Mouse (Mus musculus) limb, embryonic 13.5 days (tissue): ENCODE data around the gene Dusp2. TPM values are rescaled to one million over a fixed set of nuclear protein-coding genes. Genes with fewer than 3 reads are reported as not detected.

Experiments used
- ATAC-seq: fragments of 200-750 bp; cut with Nextera tagmentation; 2 replicates; pipeline ENCODE4 v1.8.0; 2017; ENCODE audit warnings: low read depth, moderate number of reproducible peaks, moderate TSS enrichment; ENCODE audit not compliant: low FRiP score
- H3K27ac ChIP-seq: fragments of 300-500 bp; sonication (generic); 2 replicates; pipeline ENCODE4 v1.5.1; 2015; ENCODE audit warnings: inconsistent platforms, mild to moderate bottlenecking, moderate library complexity
- H3K27me3 ChIP-seq: fragments of 300-500 bp; sonication (generic); 2 replicates; pipeline ENCODE4 v1.6.1; 2015; ENCODE audit warnings: mild to moderate bottlenecking, inconsistent platforms
- H3K36me3 ChIP-seq: fragments of 300-500 bp; sonication (generic); 2 replicates; pipeline ENCODE4 v1.6.1; 2015; ENCODE audit warnings: inconsistent platforms, mild to moderate bottlenecking, moderate library complexity
- H3K4me1 ChIP-seq: fragments of 300-500 bp; sonication (generic); 2 replicates; pipeline ENCODE4 v1.6.1; 2015; ENCODE audit warnings: inconsistent platforms
- H3K4me2 ChIP-seq: fragments of 300-500 bp; sonication (generic); replicated peaks from 2 replicates; pipeline ENCODE4 v1.6.1; 2015; ENCODE audit warnings: inconsistent platforms, mild to moderate bottlenecking, moderate library complexity
- H3K4me3 ChIP-seq: fragments of 300-500 bp; sonication (generic); 2 replicates; pipeline ENCODE4 v1.5.1; 2015; ENCODE audit warnings: moderate library complexity, mild to moderate bottlenecking, inconsistent platforms
- H3K9ac ChIP-seq: fragments of 300-500 bp; sonication (generic); 2 replicates; pipeline ENCODE4 v1.6.1; 2015; ENCODE audit warnings: mild to moderate bottlenecking, inconsistent platforms
- H3K9me3 ChIP-seq: fragments of 300-500 bp; sonication (generic); 2 replicates; pipeline ENCODE4 v1.6.1; 2016; ENCODE audit warnings: inconsistent platforms
- WGBS: fragments of 180-500 bp; shearing (Covaris S2); methylation state at CpG from one replicate; pipeline ENCODE4 v1.1.7; 2015; 5-methylcytosine and 5-hydroxymethylcytosine counted together
- polyA plus RNA-seq: library from polyadenylated mRNA; unstranded; fragments of >200 nt; fragmentation: Nextera tagmentation; extraction: Ambion mirVana; gene quantifications from 2 replicates; pipeline ENCODE4 v1.2.1, GENCODE M21; 2015

Dusp2 gene
- polyA plus RNA-seq, 1 experiment from 2014 or later = 4.4 TPM

DNA sequence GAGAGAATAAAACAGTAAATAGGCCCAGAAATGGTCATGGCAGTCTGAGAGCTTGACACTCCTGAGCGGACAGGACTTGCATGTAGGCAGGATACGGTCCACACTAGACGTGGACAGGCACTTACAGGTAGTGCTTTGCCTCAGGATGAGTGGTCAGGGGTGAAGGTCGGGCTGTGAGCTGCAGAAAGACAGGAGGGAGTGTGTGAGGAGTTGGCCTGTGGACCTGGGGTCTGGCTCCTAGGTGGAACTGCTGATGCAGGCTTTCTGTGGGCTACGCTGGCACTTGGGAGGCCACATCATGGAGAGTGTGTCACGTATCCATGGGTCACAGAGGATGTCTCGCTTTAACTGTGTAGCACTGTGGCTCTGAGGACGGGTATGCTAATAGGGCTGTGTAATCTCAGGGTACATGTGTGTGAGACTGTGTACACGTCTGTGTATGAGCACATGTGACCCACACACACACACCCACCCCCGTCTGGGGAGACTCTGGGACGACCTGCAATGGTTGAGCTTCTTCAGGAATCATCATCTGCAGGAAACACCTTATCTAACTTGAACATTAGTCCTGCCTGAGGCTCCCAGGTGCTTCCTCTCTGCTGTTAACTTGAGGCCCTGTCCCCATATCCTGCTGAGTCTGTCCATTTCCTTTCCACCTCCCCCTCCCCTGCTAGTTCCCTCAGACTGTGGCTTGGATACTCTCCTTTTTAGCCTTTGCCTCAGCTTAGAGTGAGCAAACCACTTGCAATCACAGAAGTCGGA is 7.7 kb upstream of the Dusp2 start:
- Histone ChIP-seq H3K27ac (no peak overlapping the region), H3K4me1 (0 out of 2 replicates have a peak, but pooled peaks cover 1% of the 10 kb centered on the region), H3K27me3 (no peaks in the 10 kb centered on the region), H3K9ac (no peak overlapping the region), H3K4me2 (no peak overlapping the region), H3K9me3 (no peaks in the 10 kb centered on the region), H3K4me3 (no peak overlapping the region), H3K36me3 (no peaks in the 10 kb centered on the region)
- WGBS = 66% methylated on average over 12 of the region's 12 CpGs
- no peak for ATAC-seq

DNA sequence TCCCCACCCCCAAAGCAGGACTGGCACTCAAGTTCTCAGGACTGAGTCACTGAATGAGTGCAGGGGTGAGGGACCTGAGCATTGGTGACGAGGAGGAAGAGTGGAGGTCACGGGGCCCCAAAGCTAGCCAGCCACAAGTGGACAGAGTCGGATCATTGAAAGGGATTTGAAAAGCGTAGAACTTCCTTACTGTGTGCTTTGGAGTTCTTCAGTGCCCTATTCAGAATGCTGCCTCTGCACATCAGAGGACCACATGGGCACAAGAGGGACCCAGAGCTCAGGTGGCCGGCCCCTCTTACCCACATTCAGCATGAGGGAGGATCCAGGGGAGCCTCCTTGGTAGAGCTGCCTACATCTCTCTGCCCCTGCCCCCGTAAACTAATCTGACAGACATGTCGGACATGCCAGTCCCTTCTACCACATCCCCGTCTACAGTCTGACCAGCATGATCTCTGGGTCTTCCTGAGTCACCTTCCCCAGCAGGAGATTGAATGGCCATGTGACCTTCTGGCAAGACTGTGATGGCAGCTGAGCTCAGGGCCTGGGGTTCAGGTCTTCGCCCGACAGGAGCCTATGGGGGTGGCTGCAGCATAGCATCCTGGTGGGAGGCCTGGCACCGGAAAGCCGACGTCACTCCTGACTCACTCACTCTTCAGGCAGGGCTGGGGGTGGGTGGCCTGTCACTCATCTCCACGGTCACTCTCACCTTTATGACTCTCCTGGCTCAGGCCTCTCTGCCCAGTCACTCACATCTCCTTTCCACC is 3.0 kb upstream of the Dusp2 start:
- WGBS = 84% methylated on average over 14 of the region's 14 CpGs
- Histone ChIP-seq H3K9ac (no peak overlapping the region), H3K4me2 (no peak overlapping the region), H3K27me3 (peaks cover 38% of the 10 kb centered on the region), H3K4me1 (peaks cover 10% of the 10 kb centered on the region), H3K9me3 (no peaks in the 10 kb centered on the region), H3K4me3 (no peak overlapping the region), H3K27ac (no peak overlapping the region), H3K36me3 (no peaks in the 10 kb centered on the region)
- ATAC-seq = no peak

DNA sequence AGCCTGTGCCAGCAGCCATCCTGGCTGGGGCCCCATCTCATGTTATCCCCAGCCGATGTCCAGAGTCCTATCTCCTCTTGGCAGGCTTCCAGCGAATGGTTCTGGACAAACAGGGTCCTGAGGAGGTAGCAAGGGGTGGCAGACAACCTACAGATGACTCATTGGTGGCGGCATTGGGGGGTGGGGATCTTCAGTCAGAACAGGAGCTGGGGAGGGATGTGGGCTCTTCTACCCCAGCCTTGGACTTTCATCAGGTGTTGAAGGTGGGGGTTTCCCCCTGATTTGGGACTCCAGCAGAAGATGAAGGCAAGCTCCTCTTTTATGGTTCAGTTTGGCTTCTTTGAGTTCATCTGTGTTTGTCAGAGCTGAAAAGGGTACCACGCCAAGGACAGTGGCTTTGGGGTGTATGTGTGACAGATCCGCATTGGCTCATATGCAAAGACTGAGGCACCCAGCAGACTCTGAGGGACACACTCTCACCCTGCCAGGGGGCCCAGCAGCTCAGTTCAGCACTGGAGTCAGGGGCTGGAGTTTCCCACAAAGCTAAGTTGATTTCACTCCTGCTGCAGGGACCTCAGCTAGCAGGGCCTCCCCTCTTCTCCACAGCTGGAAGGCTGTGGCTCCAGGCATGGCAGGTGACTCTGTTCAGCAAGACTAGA is 1.9 kb upstream of the Dusp2 start:
- Histone ChIP-seq H3K9ac (no peak overlapping the region), H3K27ac (no peak overlapping the region), H3K36me3 (no peaks in the 10 kb centered on the region), H3K9me3 (no peaks in the 10 kb centered on the region), H3K4me2 (no peak overlapping the region), H3K4me1 (peaks cover 10% of the 10 kb centered on the region), H3K4me3 (no peak overlapping the region), H3K27me3 (peaks cover 38% of the 10 kb centered on the region)
- WGBS = 76% methylated on average over 5 of the region's 5 CpGs
- no peak for ATAC-seq

DNA sequence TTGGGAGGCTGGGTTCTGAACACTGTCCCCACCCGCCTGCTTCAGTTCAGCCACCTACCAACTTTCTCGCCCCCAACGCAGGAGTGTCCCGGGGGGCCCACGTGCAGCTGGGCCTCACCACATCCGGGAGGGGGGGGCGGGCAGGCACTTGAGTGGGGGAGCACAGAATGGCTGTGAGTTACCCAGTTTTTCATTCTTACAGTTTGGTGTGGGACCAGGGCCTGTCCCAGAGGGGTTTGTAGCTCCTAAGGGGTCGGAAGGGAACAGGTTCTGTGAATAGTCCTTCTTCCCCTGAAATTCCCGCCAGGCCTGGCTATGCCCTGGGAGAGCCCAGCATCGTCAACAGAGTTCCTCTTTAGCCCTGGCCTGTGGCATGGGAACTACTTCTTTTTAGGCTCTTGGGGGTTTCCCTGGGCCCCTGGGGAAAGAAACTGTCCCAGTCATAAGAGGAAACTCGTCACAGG is 849 bp upstream of the Dusp2 start:
- no peak overlapping the region for H3K27ac ChIP-seq
- H3K4me1 ChIP-seq = peaks cover 10% of the 10 kb centered on the region
- no peak for ATAC-seq
- peaks cover 38% of the 10 kb centered on the region for H3K27me3 ChIP-seq
- no peak overlapping the region for H3K9ac ChIP-seq
- H3K4me2 ChIP-seq = peak overlapping the region; percentile 95
- H3K4me3 ChIP-seq = no peak overlapping the region
- WGBS = 43% methylated on average over 11 of the region's 11 CpGs
- H3K36me3 ChIP-seq = no peaks in the 10 kb centered on the region
- no peaks in the 10 kb centered on the region for H3K9me3 ChIP-seq

DNA sequence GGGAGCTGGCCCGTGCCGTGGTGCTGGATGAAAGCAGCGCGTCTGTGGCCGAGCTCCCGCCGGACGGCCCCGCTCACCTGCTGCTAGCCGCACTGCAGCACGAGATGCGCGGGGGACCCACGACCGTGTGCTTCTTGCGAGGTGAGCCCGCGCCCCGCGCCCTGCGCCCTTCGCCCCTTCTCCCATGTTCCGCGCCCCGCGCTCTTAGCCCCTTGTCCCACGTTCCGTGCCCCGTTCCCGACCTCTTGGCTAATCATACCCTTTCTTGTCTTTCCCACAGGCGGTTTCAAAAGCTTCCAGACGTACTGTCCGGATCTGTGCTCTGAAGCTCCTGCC is 506 bp downstream of the Dusp2 start:
- peaks cover 38% of the 10 kb centered on the region for H3K27me3 ChIP-seq
- peak; percentile 48 for ATAC-seq
- no peaks in the 10 kb centered on the region for H3K36me3 ChIP-seq
- no peaks in the 10 kb centered on the region for H3K9me3 ChIP-seq
- peak overlapping the region; percentile 95 for H3K4me2 ChIP-seq
- no peak overlapping the region for H3K27ac ChIP-seq
- peak overlapping the region; percentile 69 for H3K9ac ChIP-seq
- WGBS = 6% methylated on average over 33 of the region's 33 CpGs
- peak overlapping the region; percentile 59 for H3K4me3 ChIP-seq
- peaks cover 10% of the 10 kb centered on the region for H3K4me1 ChIP-seq

DNA sequence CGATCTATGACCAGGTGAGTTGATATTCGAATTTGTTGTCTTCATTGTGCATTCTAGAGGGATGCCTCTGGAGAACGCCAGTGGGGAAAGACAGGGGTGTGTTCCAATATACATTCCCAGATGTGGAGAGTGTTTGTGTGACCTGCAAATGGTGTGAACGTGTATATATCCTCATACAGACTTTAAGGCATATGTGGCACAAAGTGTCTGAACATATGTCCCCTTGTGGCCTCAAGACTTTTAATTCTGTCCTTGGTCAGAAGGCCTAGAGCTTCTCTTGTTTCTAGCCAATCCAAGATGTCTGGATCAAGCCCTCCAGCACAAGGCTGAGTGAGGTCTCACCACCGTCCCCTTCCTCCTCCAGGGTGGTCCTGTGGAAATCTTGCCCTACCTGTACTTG is 926 bp downstream of the Dusp2 start:
- H3K4me3 ChIP-seq = peak overlapping the region; percentile 59
- peaks cover 10% of the 10 kb centered on the region for H3K4me1 ChIP-seq
- H3K9me3 ChIP-seq = no peaks in the 10 kb centered on the region
- no peak overlapping the region for H3K27ac ChIP-seq
- no peaks in the 10 kb centered on the region for H3K36me3 ChIP-seq
- peak overlapping the region; percentile 69; the same call in 1 of the 2 replicates for H3K9ac ChIP-seq
- 40% methylated on average over 5 of the region's 5 CpGs for WGBS
- peaks cover 38% of the 10 kb centered on the region for H3K27me3 ChIP-seq
- peak overlapping the region; percentile 95 for H3K4me2 ChIP-seq
- ATAC-seq = no peak

DNA sequence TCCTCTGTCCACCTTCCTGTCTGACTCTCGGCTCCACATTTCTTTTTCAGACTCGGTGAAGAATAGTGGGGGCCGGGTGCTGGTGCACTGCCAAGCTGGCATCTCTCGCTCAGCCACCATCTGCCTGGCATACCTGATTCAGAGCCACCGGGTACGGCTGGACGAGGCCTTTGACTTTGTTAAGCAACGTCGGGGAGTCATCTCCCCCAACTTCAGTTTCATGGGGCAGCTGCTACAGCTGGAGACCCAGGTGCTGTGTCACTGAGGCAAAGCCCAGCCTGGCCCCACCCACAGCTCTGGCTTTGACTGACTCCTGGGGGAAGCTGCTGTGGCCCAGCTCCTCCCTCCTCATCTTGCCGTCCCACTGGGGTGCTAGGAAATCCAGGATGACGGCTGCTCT is 1.6 kb downstream of the Dusp2 start:
- H3K4me3 ChIP-seq = peak overlapping the region; percentile 59
- H3K9ac ChIP-seq = no peak overlapping the region
- no peaks in the 10 kb centered on the region for H3K36me3 ChIP-seq
- H3K4me2 ChIP-seq = peak overlapping the region; percentile 95
- peaks cover 38% of the 10 kb centered on the region for H3K27me3 ChIP-seq
- no peaks in the 10 kb centered on the region for H3K9me3 ChIP-seq
- H3K27ac ChIP-seq = no peak overlapping the region
- ATAC-seq = no peak
- WGBS = 65% methylated on average over 11 of the region's 11 CpGs
- peaks cover 10% of the 10 kb centered on the region for H3K4me1 ChIP-seq

DNA sequence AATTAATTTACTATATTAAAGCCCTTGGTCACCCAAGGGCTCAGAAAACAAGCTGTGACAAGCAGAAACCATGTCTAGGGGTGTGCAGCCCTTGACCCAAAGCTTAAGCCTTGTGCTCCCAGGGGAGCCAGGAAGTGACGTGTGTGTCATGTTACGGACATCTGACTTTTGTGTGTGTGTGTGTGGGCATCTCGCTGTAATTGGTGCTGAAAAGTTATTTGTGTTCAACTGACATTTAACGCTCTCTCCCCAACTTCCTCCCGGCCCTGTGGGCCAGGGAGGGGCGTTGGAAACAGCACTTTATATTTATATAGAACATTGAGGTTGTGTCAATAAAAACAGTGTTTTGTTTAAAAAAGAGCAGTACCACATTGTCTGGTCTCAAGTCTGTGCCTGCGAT is 2.1 kb downstream of the Dusp2 start:
- Histone ChIP-seq H3K27me3 (peaks cover 38% of the 10 kb centered on the region), H3K27ac (no peak overlapping the region), H3K36me3 (no peaks in the 10 kb centered on the region), H3K9me3 (no peaks in the 10 kb centered on the region), H3K4me1 (peaks cover 10% of the 10 kb centered on the region), H3K4me3 (no peak overlapping the region), H3K9ac (no peak overlapping the region), H3K4me2 (peak overlapping the region; percentile 95; the same call in 1 of the 2 replicates)
- 60% methylated on average over 7 of the region's 7 CpGs for WGBS
- ATAC-seq = no peak

DNA sequence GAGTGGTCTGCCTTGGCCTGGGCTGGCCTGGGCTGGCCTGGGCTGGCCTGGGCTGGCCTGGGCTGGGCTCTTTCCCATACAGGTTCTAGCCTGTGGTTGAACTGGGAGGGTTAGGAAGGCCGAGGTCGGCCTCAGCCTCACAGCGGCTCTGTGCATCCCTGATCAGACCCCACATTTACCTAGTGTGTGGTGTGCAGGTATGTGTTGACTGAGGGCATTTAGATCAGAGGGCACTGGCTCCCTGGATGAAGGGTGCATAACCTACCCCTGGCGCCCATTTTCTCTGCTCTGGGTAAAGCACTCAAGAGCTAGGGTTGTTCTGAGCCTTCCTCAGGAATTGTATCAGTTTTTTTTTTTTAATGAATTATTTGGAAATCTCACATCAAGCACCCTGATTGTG is 2.5 kb downstream of the Dusp2 start, which contains the start of gene Astl:
Astl (plus strand) TSS at position 224 of the 400 bp plus-strand sequence.
- no peak for ATAC-seq
- H3K27me3 ChIP-seq = peaks cover 38% of the 10 kb centered on the region
- H3K9me3 ChIP-seq = no peaks in the 10 kb centered on the region
- no peak within 1 kb of the TSS for H3K27ac ChIP-seq
- H3K4me3 ChIP-seq = no peak within 1 kb of the TSS
- WGBS = 84% methylated on average over 4 of the region's 4 CpGs
- H3K9ac ChIP-seq = no peak within 1 kb of the TSS
- peak within 1 kb of the TSS; percentile 95 for H3K4me2 ChIP-seq
- peaks cover 10% of the 10 kb centered on the region for H3K4me1 ChIP-seq
- no peaks in the 10 kb centered on the region for H3K36me3 ChIP-seq

DNA sequence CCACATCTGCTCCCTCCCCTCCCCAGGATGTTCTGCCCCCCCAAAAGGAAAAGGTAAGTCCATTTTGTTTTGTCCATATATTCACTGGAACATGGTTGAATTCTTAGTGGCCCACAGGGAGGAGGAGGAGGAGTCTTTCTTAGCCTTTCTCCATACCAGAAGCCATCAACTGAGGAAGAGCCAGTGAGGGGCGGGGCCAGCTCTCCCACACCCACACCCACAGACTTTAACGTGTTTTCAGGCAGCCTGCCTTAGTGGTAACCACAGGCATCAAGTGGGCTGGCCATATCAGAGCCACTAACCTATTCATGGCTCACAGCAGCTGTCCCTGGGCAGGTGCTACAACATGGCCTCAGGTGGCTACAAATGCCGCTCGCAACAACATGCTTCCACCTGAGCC is 2.9 kb downstream of the Dusp2 start:
- Histone ChIP-seq H3K4me3 (no peak overlapping the region), H3K4me2 (no peak overlapping the region), H3K4me1 (peaks cover 10% of the 10 kb centered on the region), H3K36me3 (no peaks in the 10 kb centered on the region), H3K9me3 (no peaks in the 10 kb centered on the region), H3K27ac (no peak overlapping the region), H3K27me3 (peaks cover 38% of the 10 kb centered on the region), H3K9ac (no peak overlapping the region)
- no peak for ATAC-seq
- WGBS = 62% methylated on average over 4 of the region's 4 CpGs

DNA sequence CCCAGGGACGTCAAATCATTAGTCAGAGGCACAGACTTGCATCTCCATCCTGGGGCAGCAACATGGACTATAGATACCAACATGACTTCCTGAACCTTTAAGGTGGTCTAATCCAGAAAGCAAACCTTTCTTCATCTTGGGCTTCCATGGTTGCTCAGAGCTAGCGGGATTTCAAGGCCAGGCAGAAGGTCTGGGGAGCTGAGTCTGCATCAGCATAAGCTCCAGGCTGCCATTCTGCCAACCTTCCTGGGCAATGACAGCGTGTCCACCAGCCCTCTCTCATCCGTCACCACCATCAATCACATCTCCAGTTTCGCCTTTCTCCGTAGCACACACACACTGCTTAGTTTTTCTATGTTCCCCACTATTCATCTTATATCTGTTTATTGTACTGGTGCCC is 3.3 kb downstream of the Dusp2 start:
- Histone ChIP-seq H3K9me3 (no peaks in the 10 kb centered on the region), H3K9ac (no peak overlapping the region), H3K36me3 (no peaks in the 10 kb centered on the region), H3K27ac (no peak overlapping the region), H3K4me2 (no peak overlapping the region), H3K4me1 (peaks cover 10% of the 10 kb centered on the region), H3K4me3 (no peak overlapping the region), H3K27me3 (peaks cover 37% of the 10 kb centered on the region)
- WGBS = 72% methylated on average over 6 of the region's 6 CpGs
- ATAC-seq = no peak

DNA sequence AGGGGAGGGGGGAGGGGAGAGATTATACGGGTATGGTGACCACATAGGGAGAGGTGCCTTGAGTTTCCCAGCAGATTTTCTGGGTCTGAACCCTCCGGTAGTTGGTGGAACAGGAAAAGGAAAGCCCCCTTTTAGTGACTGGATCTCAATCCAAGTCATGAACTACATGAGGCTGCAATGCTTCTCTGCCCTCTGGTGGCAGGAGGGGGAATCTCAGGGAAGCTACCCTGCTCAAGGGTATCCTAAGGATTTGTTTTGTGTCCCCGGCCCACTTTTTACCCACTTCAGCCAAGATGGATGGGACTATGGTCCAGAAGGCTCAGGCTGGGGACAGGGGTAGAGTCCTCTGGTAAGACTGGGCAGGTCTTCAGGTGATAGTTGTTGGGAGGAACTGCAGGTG is 5.2 kb downstream of the Dusp2 start:
- Histone ChIP-seq H3K4me1 (peaks cover 6% of the 10 kb centered on the region; the same call in 1 of the 2 replicates), H3K36me3 (no peaks in the 10 kb centered on the region), H3K4me2 (no peak overlapping the region), H3K27me3 (peaks cover 18% of the 10 kb centered on the region), H3K9me3 (no peaks in the 10 kb centered on the region), H3K9ac (no peak overlapping the region), H3K27ac (no peak overlapping the region), H3K4me3 (no peak overlapping the region)
- WGBS = 14% methylated on average over 3 of the region's 3 CpGs
- no peak; the same call in 1 of the 2 replicates for ATAC-seq
